Mouse (Mus musculus): ENCODE results near the gene Ahcyl1. TPM values are rescaled to one million over a fixed set of nuclear protein-coding genes. Genes with fewer than 3 reads are reported as not detected.
"Not testable (repeated sequence)": the region's sequence is repeated elsewhere in the genome, so short reads cannot be mapped to it uniquely, and the experiment has no call there.

Gene Ahcyl1
- polyA plus RNA-seq, 1 experiment from 2014 or later = 23.7 TPM

GRCm38 (mm10) chr3:107655491-107655890 lies 40.9 kb downstream of the Ahcyl1 start:
- no peak overlapping the region for H3K9ac ChIP-seq (ENCODE audit: low read depth, low read length)
- no peak overlapping the region for H3K27ac ChIP-seq (ENCODE audit: low read length)
- no peak overlapping the region for H3K4me3 ChIP-seq (ENCODE audit: low read depth, low read length)
- H3K9me3 ChIP-seq (replicated peaks; ENCODE audit: control insufficient read depth, low read length) = no peaks in the 10 kb centered on the region
- H3K4me2 ChIP-seq (ENCODE audit: low read depth, low read length) = no peak overlapping the region
- 71% methylated on average over 3 of the region's 3 CpGs for WGBS (ENCODE audit: insufficient replicate concordance)
- no peaks in the 10 kb centered on the region for H3K27me3 ChIP-seq (ENCODE audit: control insufficient read depth, insufficient read depth, low read depth, low read length)
- H3K36me3 ChIP-seq (ENCODE audit: control insufficient read depth, insufficient read depth) = no peaks in the 10 kb centered on the region
- no peaks in the 10 kb centered on the region for H3K4me1 ChIP-seq (ENCODE audit: control insufficient read depth, low read depth, low read length)
- no peak for ATAC-seq (ENCODE audit: low read depth)

- no peak overlapping the region for H3K9ac ChIP-seq (ENCODE audit: low read depth, low read length)
- H3K4me2 ChIP-seq (ENCODE audit: low read depth, low read length) = no peak overlapping the region
- no peaks in the 10 kb centered on the region for H3K9me3 ChIP-seq (replicated peaks; ENCODE audit: control insufficient read depth, low read length)
- H3K27ac ChIP-seq (ENCODE audit: low read length) = no peak overlapping the region
- H3K4me3 ChIP-seq (ENCODE audit: low read depth, low read length) = no peak overlapping the region
- 63% methylated on average over 3 of the region's 3 CpGs for WGBS (ENCODE audit: insufficient replicate concordance)
- no peaks in the 10 kb centered on the region for H3K27me3 ChIP-seq (ENCODE audit: control insufficient read depth, insufficient read depth, low read depth, low read length)
- no peaks in the 10 kb centered on the region for H3K36me3 ChIP-seq (ENCODE audit: control insufficient read depth, insufficient read depth)
- no peaks in the 10 kb centered on the region for H3K4me1 ChIP-seq (ENCODE audit: control insufficient read depth, low read depth, low read length)
- ATAC-seq (ENCODE audit: low read depth) = no peak
These were observed 41.5 kb downstream of the Ahcyl1 start for GRCm38 (mm10) chr3:107654861-107655260.

GRCm38 (mm10) chr3:107652968-107653367 lies 43.4 kb downstream of the Ahcyl1 start:
- H3K4me3 ChIP-seq (ENCODE audit: low read depth, low read length) = no peak overlapping the region
- no peak for ATAC-seq (ENCODE audit: low read depth)
- no peak overlapping the region for H3K4me2 ChIP-seq (ENCODE audit: low read depth, low read length)
- no peaks in the 10 kb centered on the region for H3K36me3 ChIP-seq (ENCODE audit: control insufficient read depth, insufficient read depth)
- no peaks in the 10 kb centered on the region for H3K27me3 ChIP-seq (ENCODE audit: control insufficient read depth, insufficient read depth, low read depth, low read length)
- WGBS (ENCODE audit: insufficient replicate concordance) = 76% methylated on average over 3 of the region's 3 CpGs
- H3K27ac ChIP-seq (ENCODE audit: low read length) = no peak overlapping the region
- no peak overlapping the region for H3K9ac ChIP-seq (ENCODE audit: low read depth, low read length)
- no peaks in the 10 kb centered on the region for H3K9me3 ChIP-seq (replicated peaks; ENCODE audit: control insufficient read depth, low read length)
- H3K4me1 ChIP-seq (ENCODE audit: control insufficient read depth, low read depth, low read length) = no peaks in the 10 kb centered on the region

GRCm38 (mm10) chr3:107650276-107650675 lies 46.1 kb downstream of the Ahcyl1 start:
- not testable (repeated sequence) for H3K27ac ChIP-seq (ENCODE audit: low read length); H3K27me3 ChIP-seq (ENCODE audit: control insufficient read depth, insufficient read depth, low read depth, low read length); H3K4me3 ChIP-seq (ENCODE audit: low read depth, low read length); H3K36me3 ChIP-seq (ENCODE audit: control insufficient read depth, insufficient read depth); H3K9me3 ChIP-seq (replicated peaks; ENCODE audit: control insufficient read depth, low read length); H3K9ac ChIP-seq (ENCODE audit: low read depth, low read length); H3K4me2 ChIP-seq (ENCODE audit: low read depth, low read length); ATAC-seq (ENCODE audit: low read depth); H3K4me1 ChIP-seq (ENCODE audit: control insufficient read depth, low read depth, low read length)
- WGBS (ENCODE audit: insufficient replicate concordance) = 52% methylated on average over 5 of the region's 5 CpGs

GRCm38 (mm10) chr3:107646947-107647346 lies 49.4 kb downstream of the Ahcyl1 start:
- Histone ChIP-seq H3K4me2 (ENCODE audit: low read depth, low read length) (no peak overlapping the region), H3K9ac (ENCODE audit: low read depth, low read length) (no peak overlapping the region), H3K4me1 (ENCODE audit: control insufficient read depth, low read depth, low read length) (no peaks in the 10 kb centered on the region), H3K36me3 (ENCODE audit: control insufficient read depth, insufficient read depth) (no peaks in the 10 kb centered on the region), H3K27ac (ENCODE audit: low read length) (no peak overlapping the region), H3K4me3 (ENCODE audit: low read depth, low read length) (no peak overlapping the region), H3K27me3 (ENCODE audit: control insufficient read depth, insufficient read depth, low read depth, low read length) (no peaks in the 10 kb centered on the region), H3K9me3 (replicated peaks; ENCODE audit: control insufficient read depth, low read length) (no peaks in the 10 kb centered on the region)
- WGBS (ENCODE audit: insufficient replicate concordance) = 74% methylated on average over 3 of the region's 3 CpGs
- no peak for ATAC-seq (ENCODE audit: low read depth)

- no peaks in the 10 kb centered on the region for H3K9me3 ChIP-seq (replicated peaks; ENCODE audit: control insufficient read depth, low read length)
- no peaks in the 10 kb centered on the region for H3K4me1 ChIP-seq (ENCODE audit: control insufficient read depth, low read depth, low read length)
- H3K36me3 ChIP-seq (ENCODE audit: control insufficient read depth, insufficient read depth) = no peaks in the 10 kb centered on the region
- H3K9ac ChIP-seq (ENCODE audit: low read depth, low read length) = no peak overlapping the region
- H3K4me3 ChIP-seq (ENCODE audit: low read depth, low read length) = no peak overlapping the region
- WGBS (ENCODE audit: insufficient replicate concordance) = 35% methylated on average over 5 of the region's 5 CpGs
- H3K4me2 ChIP-seq (ENCODE audit: low read depth, low read length) = no peak overlapping the region
- H3K27me3 ChIP-seq (ENCODE audit: control insufficient read depth, insufficient read depth, low read depth, low read length) = no peaks in the 10 kb centered on the region
- ATAC-seq (ENCODE audit: low read depth) = no peak
- H3K27ac ChIP-seq (ENCODE audit: low read length) = no peak overlapping the region
These were observed 58.7 kb downstream of the Ahcyl1 start for GRCm38 (mm10) chr3:107637606-107638172.

GRCm38 (mm10) chr3:107636236-107636635 lies 60.1 kb downstream of the Ahcyl1 start:
- H3K4me3 ChIP-seq (ENCODE audit: low read depth, low read length) = no peak overlapping the region
- H3K9ac ChIP-seq (ENCODE audit: low read depth, low read length) = no peak overlapping the region
- no peaks in the 10 kb centered on the region for H3K27me3 ChIP-seq (ENCODE audit: control insufficient read depth, insufficient read depth, low read depth, low read length)
- 54% methylated on average over 3 of the region's 3 CpGs for WGBS (ENCODE audit: insufficient replicate concordance)
- H3K9me3 ChIP-seq (replicated peaks; ENCODE audit: control insufficient read depth, low read length) = no peaks in the 10 kb centered on the region
- no peak overlapping the region for H3K27ac ChIP-seq (ENCODE audit: low read length)
- no peak overlapping the region for H3K4me2 ChIP-seq (ENCODE audit: low read depth, low read length)
- H3K4me1 ChIP-seq (ENCODE audit: control insufficient read depth, low read depth, low read length) = peaks cover 3% of the 10 kb centered on the region; the same call in 1 of the 2 replicates
- no peak for ATAC-seq (ENCODE audit: low read depth)
- H3K36me3 ChIP-seq (ENCODE audit: control insufficient read depth, insufficient read depth) = no peaks in the 10 kb centered on the region

- Histone ChIP-seq H3K4me1 (ENCODE audit: control insufficient read depth, low read depth, low read length) (peaks cover 3% of the 10 kb centered on the region; the same call in 1 of the 2 replicates), H3K9me3 (replicated peaks; ENCODE audit: control insufficient read depth, low read length) (no peaks in the 10 kb centered on the region), H3K9ac (ENCODE audit: low read depth, low read length) (no peak overlapping the region), H3K27ac (ENCODE audit: low read length) (no peak overlapping the region), H3K4me2 (ENCODE audit: low read depth, low read length) (no peak overlapping the region), H3K36me3 (ENCODE audit: control insufficient read depth, insufficient read depth) (no peaks in the 10 kb centered on the region), H3K27me3 (ENCODE audit: control insufficient read depth, insufficient read depth, low read depth, low read length) (no peaks in the 10 kb centered on the region), H3K4me3 (ENCODE audit: low read depth, low read length) (no peak overlapping the region)
- 55% methylated on average over 8 of the region's 8 CpGs for WGBS (ENCODE audit: insufficient replicate concordance)
- ATAC-seq (ENCODE audit: low read depth) = no peak
These were observed 60.5 kb downstream of the Ahcyl1 start for GRCm38 (mm10) chr3:107635836-107636235.

GRCm38 (mm10) chr3:107633906-107634305 lies 62.5 kb downstream of the Ahcyl1 start:
- Histone ChIP-seq H3K36me3 (ENCODE audit: control insufficient read depth, insufficient read depth) (no peaks in the 10 kb centered on the region), H3K9ac (ENCODE audit: low read depth, low read length) (no peak overlapping the region), H3K4me2 (ENCODE audit: low read depth, low read length) (no peak overlapping the region), H3K9me3 (replicated peaks; ENCODE audit: control insufficient read depth, low read length) (no peaks in the 10 kb centered on the region), H3K27ac (ENCODE audit: low read length) (no peak overlapping the region), H3K4me3 (ENCODE audit: low read depth, low read length) (no peak overlapping the region), H3K27me3 (ENCODE audit: control insufficient read depth, insufficient read depth, low read depth, low read length) (no peaks in the 10 kb centered on the region), H3K4me1 (ENCODE audit: control insufficient read depth, low read depth, low read length) (peaks cover 3% of the 10 kb centered on the region; the same call in 1 of the 2 replicates)
- 76% methylated on average over 9 of the region's 9 CpGs for WGBS (ENCODE audit: insufficient replicate concordance)
- ATAC-seq (ENCODE audit: low read depth) = no peak
